Mouse (Mus musculus) subcutaneous adipose tissue, adult 2 months (tissue): ENCODE data around the gene Gm2663. TPM values are rescaled to one million over a fixed set of nuclear protein-coding genes. Genes with fewer than 3 reads are reported as not detected.

Source experiments
- polyA plus RNA-seq: library from polyadenylated mRNA; depleted of rRNA; stranded (reverse); fragments of >200 nt; gene quantifications from 2 replicates; pipeline ENCODE4 v1.2.3, GENCODE M21; 2012; ENCODE audit warnings: low replicate concordance; rRNA removed

Gm2663 gene
- polyA plus RNA-seq, result not detected in 2 replicates

DNA sequence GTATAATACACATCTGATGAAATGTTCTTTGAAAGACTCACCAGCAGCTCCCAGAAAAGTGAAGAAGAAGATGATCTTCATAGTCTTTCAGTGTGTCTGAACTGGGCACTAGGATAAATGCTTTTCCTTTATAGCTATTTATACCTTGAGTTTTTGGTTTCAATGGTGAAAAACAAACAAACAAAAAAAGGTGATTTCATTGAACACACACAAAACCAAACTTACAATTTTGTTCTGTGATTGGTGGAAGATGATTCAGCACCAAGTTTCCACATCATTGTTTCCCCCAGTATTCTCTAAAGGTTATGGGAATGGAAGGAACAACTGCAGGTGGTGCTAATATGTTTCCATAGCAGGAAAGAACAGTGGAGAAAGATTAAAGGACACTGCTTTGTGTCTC lies at the start of gene Gm2663:
TSS of gene Gm2663 (minus strand) at position 101 of the 400 bp plus-strand sequence.

GRCm38 (mm10) chr6:41035409-41035808 lies 36.1 kb upstream of the Gm2663 start, which contains the start of gene 2210010C04Rik:
2210010C04Rik (minus strand) TSS chr6:41035509.

DNA sequence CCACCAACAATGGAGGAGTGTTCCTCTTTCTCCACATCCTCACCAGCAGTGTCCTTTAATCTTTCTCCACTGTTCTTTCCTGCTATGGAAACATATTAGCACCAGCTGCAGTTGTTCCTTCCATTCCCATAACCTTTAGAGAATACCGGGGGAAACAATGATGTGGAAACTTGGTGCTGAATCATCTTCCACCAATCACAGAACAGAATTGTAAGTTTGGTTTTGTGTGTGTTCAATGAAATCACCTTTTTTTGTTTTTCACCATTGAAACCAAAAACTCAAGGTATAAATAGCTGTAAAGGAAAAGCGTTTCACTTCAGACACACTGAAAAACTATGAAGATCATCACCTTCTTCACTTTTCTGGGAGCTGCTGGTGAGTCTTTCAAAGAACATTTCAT lies 34.8 kb downstream of the Gm2663 start, which contains the start of gene 1810009J06Rik:
TSS of gene 1810009J06Rik (plus strand) at position 301 of the 400 bp plus-strand sequence.

DNA sequence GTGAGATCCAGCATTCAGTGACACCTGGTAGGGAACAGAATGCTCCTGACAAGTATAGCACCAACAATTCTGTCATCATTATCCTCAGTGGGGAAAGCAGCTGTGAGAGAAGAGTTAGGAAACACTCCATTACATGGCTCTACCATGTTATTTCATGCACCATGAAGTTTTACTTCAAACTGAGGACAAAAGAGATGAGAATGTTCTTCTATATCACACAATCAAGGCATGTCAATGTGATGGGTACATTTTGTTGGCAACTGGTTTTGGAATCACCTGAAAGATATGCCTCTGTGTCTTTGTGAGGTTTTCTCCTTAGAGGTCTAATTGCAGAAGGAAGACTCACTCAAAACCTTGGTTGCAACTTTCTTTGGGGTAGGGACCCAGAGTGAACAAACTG lies 47.5 kb downstream of the Gm2663 start, which contains the start of gene Gm4744:
TSS of gene Gm4744 (minus strand) at position 101 of the 400 bp plus-strand sequence.

Other genes with a start within 250 kb of the Gm2663 start
- gene Moxd2, start 112.0 kb downstream of the Gm2663 start, polyA plus RNA-seq, result not detected in 2 replicates
- not detected in 2 replicates for gene Prss58, start 99.1 kb downstream of the Gm2663 start, polyA plus RNA-seq
- gene 1700074P13Rik, start 58.9 kb downstream of the Gm2663 start, polyA plus RNA-seq, result not detected in 2 replicates
- not detected in 2 replicates for gene Gm4744, start 47.6 kb downstream of the Gm2663 start, polyA plus RNA-seq
- not detected in 2 replicates for gene 1810009J06Rik, start 34.7 kb downstream of the Gm2663 start, polyA plus RNA-seq
- gene 2210010C04Rik, start 36.0 kb upstream of the Gm2663 start, polyA plus RNA-seq, result 0.06 and 0.10 TPM in 2 replicates